Mouse (Mus musculus) thymus, postnatal 36 days (tissue): ENCODE data around the gene Farsa.
"Not testable (repeated sequence)": the region's sequence is repeated elsewhere in the genome, so short reads cannot be mapped to it uniquely, and the experiment has no call there.

Source experiments
- DNase-seq, 2 experiments: peaks; one replicate each; pipeline ENCODE4 v3.0.0; 2022; ENCODE audit warnings: mixed read lengths in 2 of 2

Farsa gene

DNA sequence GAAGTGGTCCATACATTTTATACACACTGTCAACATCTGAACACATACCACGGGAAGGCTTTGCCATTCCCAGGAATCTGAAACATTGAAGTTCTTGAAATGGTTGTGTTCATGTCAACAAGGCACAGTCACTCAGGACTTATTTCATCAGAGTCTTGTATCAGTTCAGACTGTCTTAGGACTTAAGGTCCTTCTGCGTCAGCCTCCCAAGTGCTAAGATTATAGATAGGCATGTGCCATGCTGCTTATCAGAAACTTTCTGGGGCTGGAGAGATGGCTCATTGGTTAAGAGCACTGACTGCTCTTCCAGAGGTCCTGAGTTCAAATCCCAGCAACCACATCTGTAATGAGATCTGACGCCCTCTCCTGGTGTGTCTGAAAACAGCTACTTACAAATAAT is 17.6 kb downstream of the Farsa start:
- no peak for DNase-seq

DNA sequence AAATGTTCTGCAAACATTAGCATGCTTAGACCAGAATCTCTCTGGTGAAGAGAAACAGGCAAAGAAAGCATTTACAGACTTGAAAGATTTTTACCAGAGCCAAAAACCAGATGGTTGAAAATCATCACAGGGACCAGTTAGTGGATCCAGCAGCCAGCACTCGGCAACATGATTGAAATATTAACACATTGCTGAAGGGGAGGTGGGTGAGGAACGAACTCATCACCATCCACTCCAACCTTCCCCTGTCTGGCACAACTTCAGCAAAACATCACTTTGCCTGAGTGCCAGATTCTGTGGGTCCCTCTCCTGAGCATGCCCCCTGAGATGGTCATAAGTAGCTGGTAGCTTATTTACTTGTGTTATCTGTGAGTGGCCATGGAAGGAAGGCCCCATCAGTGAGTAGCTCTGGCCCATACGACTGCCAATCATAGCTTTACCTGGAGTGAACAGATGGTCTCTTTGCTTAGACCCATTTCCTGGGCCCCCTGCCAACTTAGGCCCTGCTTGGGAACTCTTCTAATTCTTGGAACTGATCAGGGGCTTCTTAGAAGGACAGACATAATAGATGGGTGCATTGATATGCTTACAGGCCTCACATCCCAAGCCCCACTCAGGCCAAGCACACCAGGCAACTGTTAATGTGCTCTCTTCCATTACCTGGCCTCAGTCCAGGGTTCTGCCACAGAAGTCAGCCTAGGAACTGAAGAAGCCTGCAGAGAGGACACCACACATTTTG is 20.7 kb downstream of the Farsa start:
- DNase-seq: no peak

DNA sequence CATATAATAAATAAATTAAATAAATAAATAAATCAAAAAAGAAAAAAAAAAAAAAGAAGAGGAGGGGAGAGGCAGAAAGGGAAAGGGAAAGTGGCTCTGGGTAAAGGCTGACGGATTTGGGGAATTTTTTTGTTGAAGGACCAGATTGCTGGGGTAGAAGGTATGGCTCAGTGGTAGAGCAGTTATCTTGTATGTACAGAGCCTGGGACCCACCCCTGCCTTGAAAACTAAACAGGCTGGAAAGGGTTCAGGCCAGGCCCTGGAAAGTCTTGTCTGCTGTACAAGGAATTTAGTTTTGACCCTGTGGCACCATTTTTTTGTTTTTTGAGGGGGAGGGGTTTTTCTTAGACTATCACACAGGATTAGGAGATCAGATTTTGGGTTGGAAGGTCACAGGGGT is 22.1 kb downstream of the Farsa start:
- no peak for DNase-seq

DNA sequence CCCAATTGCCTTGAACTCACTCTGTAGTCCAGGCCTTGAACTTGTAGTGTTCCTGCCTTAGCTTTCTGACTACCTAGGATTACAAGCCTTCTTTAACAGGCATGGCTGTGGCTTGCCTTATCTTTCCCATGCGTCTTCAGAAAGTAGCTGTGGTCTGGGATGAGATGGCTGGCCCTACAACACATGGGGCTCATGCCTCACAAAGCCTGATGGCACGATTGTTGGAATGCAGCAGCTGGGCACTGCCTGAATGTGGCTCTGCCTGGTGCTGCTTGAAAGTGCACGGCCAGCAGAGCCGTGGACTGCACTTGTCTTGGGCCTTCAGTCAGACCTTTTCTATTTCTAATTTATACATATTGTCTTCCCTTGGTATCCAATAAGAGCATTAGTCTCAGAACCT is 27.9 kb downstream of the Farsa start:
- DNase-seq: no peak

DNA sequence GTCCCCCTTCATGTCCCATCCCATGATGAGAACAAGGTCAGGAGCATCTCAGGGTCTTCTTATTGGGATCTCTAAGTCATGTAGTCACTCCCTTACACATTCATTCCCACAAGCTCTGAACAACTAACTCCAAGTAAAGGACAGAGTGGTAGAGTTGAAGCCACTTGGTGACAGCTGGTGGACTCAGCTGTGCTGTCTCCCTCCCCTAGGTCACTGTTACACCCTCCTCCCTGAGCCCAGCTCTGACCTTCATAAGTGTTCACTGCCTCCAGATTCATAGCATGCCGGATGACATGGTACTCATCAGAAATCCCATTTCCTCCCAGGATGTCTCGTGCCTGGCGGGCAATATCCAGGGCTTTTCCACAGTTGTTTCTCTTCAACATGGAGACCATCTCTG is 31.5 kb downstream of the Farsa start:
- no peak for DNase-seq

DNA sequence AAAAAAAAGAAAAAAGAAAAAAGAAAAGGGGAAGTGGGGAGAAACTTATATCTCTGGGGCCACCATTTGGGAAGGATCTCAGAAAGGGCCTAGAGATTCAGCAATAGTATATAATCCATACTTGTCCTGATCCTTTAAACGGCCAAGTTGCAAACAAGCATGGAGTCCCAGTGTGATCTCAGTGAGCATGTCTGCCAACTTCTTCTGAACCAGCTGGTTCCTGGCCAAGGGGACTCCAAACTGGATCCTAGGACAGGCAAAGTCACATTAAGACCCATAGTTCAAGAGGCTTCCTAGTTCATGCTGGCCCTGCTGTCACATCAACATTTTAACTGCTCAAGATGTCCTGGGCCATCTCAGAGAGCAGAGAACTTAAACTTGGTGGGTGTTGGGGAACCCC is 32.4 kb downstream of the Farsa start:
- no peak for DNase-seq

DNA sequence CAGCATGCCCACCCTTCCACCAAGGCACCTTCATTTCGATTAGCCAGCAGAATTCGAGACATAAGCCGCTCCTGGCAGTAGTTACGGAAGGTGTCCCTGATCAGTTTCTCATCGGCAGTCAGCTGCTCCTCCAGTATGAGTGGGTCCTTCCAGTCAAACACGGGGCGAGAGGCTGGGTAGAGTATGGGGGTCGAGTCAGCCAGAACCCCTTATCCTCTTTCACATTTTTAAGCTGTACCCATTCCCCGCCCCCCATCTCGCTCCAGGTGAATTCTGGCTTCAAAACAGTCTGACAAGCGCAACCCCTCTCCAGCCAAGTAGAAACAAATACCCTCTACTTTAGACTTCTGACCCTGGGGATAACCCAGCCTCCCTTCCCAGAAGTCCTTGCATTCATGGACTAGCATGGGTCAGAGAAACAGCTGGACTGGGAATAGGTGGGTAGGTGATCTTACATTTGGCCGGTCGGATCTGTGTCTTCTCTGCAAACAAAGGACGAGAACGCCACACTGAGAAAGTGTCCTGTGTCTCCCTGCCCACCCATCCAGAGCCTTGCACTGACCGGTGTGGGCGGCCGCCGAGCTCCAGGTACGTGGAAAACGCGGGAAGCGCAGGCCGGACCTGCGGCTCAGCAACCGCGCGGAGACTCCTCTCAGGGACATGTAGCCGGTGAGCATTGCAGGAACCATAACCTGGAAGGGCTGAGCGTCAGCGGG is 36.4 kb downstream of the Farsa start:
- DNase-seq: no peak

DNA sequence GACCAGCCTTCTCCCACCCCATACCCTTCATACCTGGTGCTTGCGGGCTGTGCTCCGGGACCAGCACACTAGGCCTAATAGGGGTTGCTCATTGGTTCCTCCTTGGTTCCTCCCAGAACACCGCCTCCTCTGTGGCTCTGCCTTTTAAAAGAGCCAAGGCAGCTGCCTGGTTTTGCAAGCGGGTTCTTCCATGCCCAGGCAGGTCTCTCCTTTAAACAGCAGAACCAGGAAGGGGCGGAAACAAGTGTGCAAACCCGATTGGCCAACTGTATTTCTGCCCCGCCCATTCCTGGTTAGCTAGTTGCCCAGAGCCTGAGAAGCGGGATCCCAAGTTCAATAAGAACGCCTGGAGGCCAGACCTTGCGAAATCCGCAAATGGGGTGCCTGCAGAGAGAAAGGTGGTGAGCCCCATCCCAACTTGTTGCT is 36.9 kb downstream of the Farsa start, which contains the start of gene Gcdh:
TSS of gene Gcdh (minus strand) at position 213 of the 426 bp plus-strand sequence.
- DNase-seq: peak; percentile 82 to 87

DNA sequence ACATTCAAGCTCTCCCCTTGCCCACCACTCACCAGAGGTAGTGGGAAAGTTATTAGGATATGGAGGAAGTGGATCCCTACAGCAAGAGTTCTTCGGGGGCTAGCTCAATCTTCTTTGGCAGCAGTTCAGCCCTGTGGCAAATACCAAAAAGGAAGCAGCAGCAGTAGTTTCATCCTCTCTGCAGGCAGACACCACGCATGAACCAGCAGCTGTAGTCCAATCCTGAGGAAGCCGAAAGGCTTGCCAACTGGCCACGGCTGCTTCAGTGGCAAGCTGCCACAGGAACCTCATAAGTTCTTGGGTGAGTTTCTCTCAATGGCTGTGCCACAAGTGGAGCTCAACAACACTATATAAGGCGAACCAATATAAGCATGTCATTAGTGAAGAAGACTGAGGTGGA is 39.2 kb downstream of the Farsa start:
- no peak for DNase-seq

DNA sequence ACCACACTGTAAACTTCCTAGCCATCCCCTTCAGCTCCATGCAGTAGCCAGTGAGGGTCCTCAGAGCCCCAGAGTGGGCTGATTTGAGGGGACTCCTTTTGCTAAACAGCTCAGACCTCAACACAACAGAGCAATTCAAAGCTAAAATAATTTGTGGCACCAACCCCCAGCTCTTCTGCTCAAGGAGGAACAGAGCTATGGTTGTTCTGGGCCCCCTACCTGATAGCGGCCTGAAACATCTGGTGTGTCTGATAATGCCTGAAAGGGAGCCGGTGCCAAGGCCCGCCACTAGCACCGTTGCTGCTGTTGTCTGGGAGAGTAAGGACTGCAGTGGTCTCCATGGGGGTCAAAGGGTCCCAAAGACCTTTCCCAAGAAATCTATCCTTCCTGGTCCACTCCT is 44.3 kb downstream of the Farsa start:
- no peak for DNase-seq

DNA sequence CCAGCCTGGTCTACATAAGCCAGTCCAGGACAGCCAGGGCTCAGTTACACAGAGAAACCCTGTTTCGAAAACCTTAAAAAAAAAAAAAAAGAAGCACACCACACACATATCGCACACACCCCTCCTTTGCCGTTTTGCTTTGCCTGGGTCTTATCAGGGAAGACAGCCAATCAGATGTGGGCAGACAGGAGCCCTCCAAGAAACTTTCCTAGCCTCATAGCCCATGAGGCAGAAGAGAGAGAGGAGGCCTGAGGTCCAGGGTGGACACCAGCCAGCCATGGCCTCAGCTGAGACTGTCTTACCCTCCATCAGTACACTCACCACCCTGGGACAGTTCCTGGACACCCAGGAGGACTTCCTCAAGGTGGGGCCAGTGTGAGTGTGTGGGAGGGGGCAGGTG is 45.0 kb downstream of the Farsa start, which contains the start of gene Klf1:
TSS of gene Klf1 (plus strand) at position 177 of the 400 bp plus-strand sequence.
- no peak for DNase-seq

DNA sequence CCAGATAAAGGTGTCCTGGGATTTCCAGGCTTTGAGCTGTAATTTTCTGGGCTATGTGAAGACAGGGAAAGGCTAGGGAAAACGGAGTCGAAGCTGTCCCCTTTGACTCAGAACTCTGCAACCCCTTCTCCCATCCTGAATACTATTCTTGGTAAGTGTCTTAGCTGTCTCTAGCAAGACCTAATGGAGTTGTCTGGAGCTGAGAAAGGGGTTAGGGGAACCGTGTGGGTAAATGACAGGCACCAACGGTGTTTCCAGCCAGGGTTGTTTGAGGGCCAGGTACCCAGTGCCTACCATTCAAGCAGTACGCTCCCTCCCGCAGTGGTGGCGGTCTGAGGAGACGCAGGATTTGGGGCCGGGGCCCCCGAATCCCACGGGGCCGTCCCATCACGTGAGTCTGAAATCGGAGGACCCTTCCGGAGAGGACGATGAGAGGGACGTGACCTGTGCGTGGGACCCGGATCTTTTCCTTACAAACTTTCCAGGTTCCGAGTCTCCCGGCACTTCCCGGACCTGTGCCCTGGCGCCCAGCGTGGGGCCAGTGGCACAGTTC is 45.7 kb downstream of the Farsa start:
- peak in 1 of 2 experiments; percentile 13 for DNase-seq

DNA sequence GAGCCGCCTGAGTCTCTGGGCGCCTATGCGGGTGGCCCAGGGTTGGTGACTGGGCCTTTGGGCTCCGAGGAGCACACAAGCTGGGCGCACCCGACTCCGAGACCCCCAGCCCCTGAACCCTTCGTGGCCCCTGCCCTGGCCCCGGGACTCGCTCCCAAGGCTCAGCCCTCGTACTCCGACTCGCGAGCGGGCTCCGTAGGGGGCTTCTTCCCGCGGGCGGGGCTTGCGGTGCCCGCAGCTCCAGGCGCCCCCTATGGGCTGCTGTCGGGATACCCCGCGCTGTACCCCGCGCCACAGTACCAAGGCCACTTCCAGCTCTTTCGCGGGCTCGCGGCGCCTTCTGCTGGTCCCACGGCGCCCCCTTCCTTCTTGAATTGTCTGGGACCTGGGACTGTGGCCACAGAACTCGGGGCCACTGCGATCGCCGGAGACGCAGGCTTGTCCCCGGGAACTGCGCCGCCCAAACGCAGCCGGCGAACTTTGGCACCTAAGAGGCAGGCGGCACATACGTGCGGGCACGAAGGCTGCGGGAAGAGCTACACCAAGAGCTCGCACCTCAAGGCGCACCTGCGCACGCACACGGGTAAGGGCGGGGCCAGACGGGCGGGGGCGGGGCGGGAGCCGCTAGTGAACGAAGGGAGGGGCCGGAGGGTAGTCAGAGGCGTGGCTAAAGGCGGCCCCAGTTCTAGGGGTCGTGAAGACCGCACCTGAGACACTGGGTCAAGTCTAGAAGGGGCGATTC is 46.3 kb downstream of the Farsa start:
- peak; percentile 95 to 97 for DNase-seq

DNA sequence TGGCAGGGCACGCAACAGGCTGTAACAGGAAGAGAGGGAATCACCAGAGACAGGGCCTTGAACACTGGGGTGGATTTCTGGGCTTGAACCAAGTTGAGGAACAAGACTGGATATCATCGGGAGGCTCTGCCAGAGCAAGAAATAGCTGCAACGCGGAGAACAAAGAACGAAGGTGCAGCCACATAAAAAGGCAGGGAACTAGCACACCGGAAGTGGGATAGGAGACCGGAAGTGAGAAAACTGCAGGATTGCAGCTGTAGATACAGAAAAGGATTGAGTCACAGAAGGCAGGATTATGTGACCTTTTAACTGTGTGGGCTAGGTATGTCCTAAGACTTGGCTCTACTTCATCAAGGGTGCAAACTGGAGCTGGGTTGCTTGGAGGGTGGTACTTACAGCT is 47.6 kb downstream of the Farsa start:
- no peak for DNase-seq

DNA sequence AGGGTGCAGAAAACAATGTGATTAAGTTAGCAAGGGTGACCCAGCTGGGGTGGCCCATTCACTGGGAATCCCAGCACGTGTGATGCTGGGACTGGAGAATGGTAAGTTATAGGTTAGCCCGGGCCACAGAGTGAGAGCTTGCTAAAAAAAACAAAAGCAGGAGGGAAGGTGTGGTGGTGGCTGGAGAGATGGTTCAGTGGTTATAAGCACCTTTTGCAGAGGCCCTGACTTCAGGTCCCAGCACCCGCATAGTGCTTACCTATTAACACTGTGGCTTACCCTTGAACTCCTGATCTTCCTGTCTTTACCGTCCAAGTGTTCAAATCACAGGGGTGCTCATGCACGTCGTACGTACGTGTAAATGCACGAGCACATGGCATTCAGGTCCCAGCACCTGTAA is 50.2 kb downstream of the Farsa start:
- DNase-seq: no peak

DNA sequence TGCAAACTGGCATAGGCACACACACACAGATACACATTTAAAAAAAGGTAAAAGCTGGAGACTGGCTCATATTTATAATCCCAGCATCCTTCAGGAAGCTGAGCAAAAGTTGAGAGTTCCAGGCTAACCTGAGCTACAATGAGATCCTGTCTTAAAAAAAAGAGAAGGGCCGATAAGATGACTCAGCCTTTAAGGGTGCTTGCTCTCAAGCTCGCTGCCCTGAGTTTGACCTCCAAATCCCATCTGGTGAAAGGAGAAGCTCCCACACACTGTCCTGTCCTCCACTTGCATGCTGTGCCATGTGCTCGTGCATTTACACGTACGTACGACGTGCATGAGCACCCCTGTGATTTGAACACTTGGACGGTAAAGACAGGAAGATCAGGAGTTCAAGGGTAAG is 50.7 kb downstream of the Farsa start:
- DNase-seq: no peak

DNA sequence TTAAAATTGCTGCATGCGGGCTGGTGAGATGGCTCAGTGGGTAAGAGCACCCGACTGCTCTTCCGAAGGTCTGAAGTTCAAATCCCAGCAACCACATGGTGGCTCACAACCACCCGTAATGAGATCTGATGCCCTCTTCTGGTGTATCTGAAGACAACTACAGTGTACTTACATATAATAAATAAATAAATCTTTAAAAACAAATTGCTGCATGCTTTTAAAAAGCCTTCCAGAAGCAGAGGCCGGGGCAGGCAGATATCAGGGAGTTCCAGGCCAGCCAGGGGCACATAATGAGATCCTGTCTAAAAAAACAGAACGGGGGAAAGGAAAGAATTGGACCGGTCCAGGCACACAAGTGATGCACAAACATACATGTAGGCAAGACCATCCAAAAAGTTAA is 51.2 kb downstream of the Farsa start:
- not testable (repeated sequence) for DNase-seq

DNA sequence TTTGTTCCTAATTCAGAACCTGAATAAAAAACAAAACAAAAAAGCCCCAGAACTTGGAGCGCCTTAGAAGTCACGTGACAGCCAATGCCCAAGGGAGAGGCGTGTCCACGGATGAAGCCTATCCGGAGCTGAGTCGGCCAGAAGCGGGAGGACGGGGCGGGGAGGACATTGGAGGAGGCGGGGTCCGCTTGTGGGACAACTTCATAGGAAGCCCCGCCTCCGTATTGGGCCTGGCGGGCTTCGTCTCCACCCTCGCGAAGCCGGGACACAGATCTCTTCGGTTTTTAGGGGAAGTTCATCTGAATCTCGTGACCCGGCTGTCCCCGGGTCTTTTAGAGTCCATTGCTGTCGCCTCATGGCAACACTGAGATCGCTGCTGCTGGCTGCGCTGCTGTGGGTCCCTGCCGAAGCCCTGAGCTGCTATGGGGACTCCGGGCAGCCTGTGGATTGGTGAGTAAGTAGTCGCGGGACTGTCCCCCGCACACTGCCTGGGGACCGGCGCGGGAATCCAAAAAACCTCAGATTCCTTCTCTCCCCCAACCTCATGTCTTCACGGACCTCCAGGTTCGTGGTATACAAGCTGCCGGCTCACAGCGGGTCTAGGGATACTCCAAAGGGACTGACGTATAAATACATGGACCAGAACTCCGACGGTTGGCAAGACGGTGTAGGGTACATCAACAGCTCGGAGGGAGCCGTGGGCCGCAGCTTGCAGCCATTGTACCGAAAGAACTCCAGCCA is 51.8 kb downstream of the Farsa start, which contains the start of gene Dnase2a:
TSS of gene Dnase2a (plus strand) at position 140 of the 741 bp plus-strand sequence.
- peak; percentile 76 to 86 for DNase-seq

DNA sequence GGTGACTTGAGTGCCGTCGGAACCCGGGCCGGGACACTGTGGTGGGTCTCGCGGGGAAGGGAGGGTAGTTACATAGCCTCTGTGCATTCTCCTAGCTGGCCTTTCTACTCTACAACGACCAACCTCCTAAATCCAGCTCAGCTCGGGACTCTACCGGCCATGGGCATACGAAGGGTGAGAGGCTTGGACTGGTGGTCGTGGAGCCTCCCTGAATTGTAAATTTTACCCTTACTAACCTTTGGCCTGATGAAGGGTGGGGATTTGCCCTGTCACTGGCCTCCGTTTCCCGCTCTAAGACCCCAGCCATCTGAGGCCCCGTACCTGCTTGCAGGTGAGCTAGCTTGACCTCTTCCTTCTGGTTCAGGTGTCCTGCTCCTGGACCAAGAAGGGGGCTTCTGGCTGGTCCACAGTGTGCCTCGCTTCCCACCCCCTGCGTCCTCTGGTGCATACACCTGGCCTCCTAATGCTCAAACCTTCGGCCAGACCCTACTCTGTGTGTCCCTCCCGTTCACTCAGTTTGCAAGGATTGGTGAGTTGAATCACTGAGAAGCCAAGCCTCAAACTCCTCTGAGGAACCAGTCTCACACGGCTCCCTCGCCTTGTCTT is 52.5 kb downstream of the Farsa start:
- no peak for DNase-seq

DNA sequence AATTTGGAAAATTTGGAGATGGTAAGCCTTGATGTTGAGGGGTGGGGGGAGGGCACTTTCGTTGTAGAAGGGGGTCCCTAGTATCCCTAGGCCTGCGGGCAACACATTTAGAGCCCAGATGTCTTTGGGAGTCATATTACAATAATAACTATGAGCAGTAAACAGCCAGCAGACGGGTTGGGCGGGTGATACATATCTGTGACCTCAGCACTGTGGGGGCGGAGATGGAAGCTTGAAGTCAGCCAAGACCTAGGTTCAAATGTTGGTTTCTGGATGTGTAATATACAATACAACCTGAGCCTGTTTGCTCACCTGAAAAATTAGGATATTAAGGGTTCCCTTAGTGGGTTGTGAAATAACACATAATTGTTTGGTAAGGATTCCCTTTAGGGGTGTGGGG is 53.2 kb downstream of the Farsa start:
- no peak for DNase-seq

DNA sequence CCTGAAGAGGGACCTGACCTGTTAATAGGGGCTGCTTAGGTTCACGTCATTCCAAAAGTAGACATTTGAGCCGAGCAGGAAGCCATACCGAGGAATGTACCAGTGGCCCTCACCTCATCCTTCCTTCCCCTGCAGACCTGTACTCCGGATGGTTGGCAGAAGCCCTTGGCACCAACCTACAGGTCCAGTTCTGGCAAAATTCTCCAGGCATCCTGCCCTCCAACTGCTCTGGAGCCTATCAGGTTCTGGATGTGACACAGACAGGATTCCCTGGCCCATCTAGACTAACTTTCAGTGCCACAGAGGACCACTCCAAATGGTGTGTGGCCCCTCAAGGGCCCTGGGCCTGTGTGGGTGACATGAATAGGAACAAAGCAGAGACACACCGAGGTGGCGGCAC is 53.8 kb downstream of the Farsa start:
- no peak for DNase-seq

DNA sequence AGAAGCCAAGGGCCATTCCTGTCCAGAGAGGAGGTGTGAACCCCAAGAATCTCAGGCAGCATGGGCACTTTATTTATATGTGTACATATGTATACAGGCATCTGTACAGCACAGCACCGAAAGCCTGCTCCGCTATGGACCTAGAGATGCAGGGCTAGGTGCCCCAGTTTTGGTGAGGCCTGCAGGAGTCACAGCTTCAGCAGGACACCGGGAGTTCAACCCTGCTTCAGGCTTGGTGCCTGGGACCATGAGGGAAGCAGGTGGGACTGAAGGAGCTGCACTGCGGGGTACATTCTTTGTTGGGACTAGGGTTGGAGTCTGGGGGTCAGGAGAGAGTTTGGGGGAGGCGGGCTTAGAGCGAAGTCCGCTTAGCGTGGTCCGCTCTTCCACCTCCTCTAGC is 55.1 kb downstream of the Farsa start:
- DNase-seq: no peak
